Mouse (Mus musculus) cerebellum, adult 8-10 months (tissue): Measurements from ENCODE around the gene Stil.

Source experiments
- DNase-seq: peaks from one replicate; pipeline ENCODE4 v3.0.0; 2022

The Stil gene

GRCm38 (mm10) chr4:115085522-115086095, 85.7 kb downstream of the Stil start:
- DNase-seq = peak; percentile 35

GRCm38 (mm10) chr4:115086257-115086656, 86.3 kb downstream of the Stil start:
- DNase-seq = no peak

GRCm38 (mm10) chr4:115086763-115087415, 86.9 kb downstream of the Stil start:
- no peak for DNase-seq

GRCm38 (mm10) chr4:115088611-115089338, 88.8 kb downstream of the Stil start, which contains the start of gene Pdzk1ip1:
Gene Pdzk1ip1, plus strand, starts transcription at chr4:115088708.
- DNase-seq = no peak

- DNase-seq = no peak
These were observed 90.6 kb downstream of the Stil start for GRCm38 (mm10) chr4:115090592-115090991.

- DNase-seq = no peak
These were observed 91.8 kb downstream of the Stil start for GRCm38 (mm10) chr4:115091806-115092205.
